Mouse (Mus musculus) embryonic fibroblast, embryonic 13.5 days (primary cell): ENCODE measurements around the gene Hnrnpc. TPM values are rescaled to one million over a fixed set of nuclear protein-coding genes. Genes with fewer than 3 reads are reported as not detected.

ENCODE experiments used
- H3K27ac ChIP-seq: 2 replicates; pipeline ENCODE4 v1.5.1; 2012; ENCODE audit warnings: low read length, control low read depth, inconsistent platforms; ENCODE audit not compliant: insufficient read depth
- H3K4me1 ChIP-seq: 2 replicates; pipeline ENCODE4 v1.6.1; 2011; ENCODE audit warnings: low read length; ENCODE audit not compliant: control insufficient read depth, insufficient read depth
- H3K4me3 ChIP-seq: 2 replicates; pipeline ENCODE4 v1.5.1; 2011; ENCODE audit warnings: mild to moderate bottlenecking, control low read depth, low read length; ENCODE audit not compliant: insufficient read depth
- CTCF ChIP-seq: IDR thresholded peaks from 2 replicates; pipeline ENCODE4 v1.5.1; 2011; ENCODE audit warnings: mild to moderate bottlenecking, control low read depth, low read length, moderate library complexity, borderline replicate concordance; ENCODE audit not compliant: insufficient read depth
- POLR2A ChIP-seq: IDR thresholded peaks from 2 replicates; pipeline ENCODE4 v1.6.1; 2011; ENCODE audit warnings: low read depth, mild to moderate bottlenecking, control low read depth, low read length, moderate library complexity
- polyA plus RNA-seq: library from polyadenylated mRNA; stranded (reverse); fragments of >200 nt; gene quantifications from 2 replicates; pipeline ENCODE4 v1.2.4, GENCODE M21; 2011; ENCODE audit warnings: low read depth; ENCODE audit not compliant: missing spikeins, insufficient read length

The Hnrnpc gene
- 402 and 479 TPM in 2 replicates for polyA plus RNA-seq

GRCm38 (mm10) chr14:52103856-52104676 is at the start of gene Hnrnpc:
Hnrnpc (minus strand) TSS chr14:52104028.
- H3K27ac ChIP-seq: peak within 1 kb of the TSS; percentile 94
- peak within 1 kb of the TSS; percentile 84 for H3K4me3 ChIP-seq
- TF ChIP-seq POLR2A: peak; percentile 96
- no peak for TF ChIP-seq CTCF
- H3K4me1 ChIP-seq: 0 out of 2 replicates have a peak, but pooled peaks cover 7% of the 10 kb centered on the region

GRCm38 (mm10) chr14:52152613-52153012 is 48.8 kb upstream of the Hnrnpc start:
- no peak overlapping the region for H3K4me3 ChIP-seq
- TF ChIP-seq POLR2A: no peak
- no peak for TF ChIP-seq CTCF
- H3K27ac ChIP-seq: no peak overlapping the region
- no peaks in the 10 kb centered on the region for H3K4me1 ChIP-seq

GRCm38 (mm10) chr14:52152179-52152578 is 48.4 kb upstream of the Hnrnpc start:
- Histone ChIP-seq H3K4me1 (no peaks in the 10 kb centered on the region), H3K4me3 (no peak overlapping the region), H3K27ac (no peak overlapping the region)
- no peak for TF ChIP-seq CTCF
- TF ChIP-seq POLR2A: no peak

- Histone ChIP-seq H3K27ac (no peak overlapping the region), H3K4me1 (no peaks in the 10 kb centered on the region), H3K4me3 (no peak overlapping the region)
- TF ChIP-seq POLR2A (no peak), CTCF (no peak)
Observed at GRCm38 (mm10) chr14:52149888-52150287, 46.1 kb upstream of the Hnrnpc start.

- H3K4me3 ChIP-seq: no peak overlapping the region
- TF ChIP-seq CTCF: no peak
- TF ChIP-seq POLR2A: no peak
- H3K27ac ChIP-seq: no peak overlapping the region
- H3K4me1 ChIP-seq: peaks cover 2% of the 10 kb centered on the region; the same call in 1 of the 2 replicates
Observed at GRCm38 (mm10) chr14:52146540-52146939, 42.7 kb upstream of the Hnrnpc start.

GRCm38 (mm10) chr14:52144165-52144564 is 40.3 kb upstream of the Hnrnpc start:
- H3K4me3 ChIP-seq: no peak overlapping the region
- H3K27ac ChIP-seq: no peak overlapping the region
- H3K4me1 ChIP-seq: peaks cover 3% of the 10 kb centered on the region; the same call in 1 of the 2 replicates
- TF ChIP-seq POLR2A (no peak), CTCF (no peak)

GRCm38 (mm10) chr14:52141445-52142127 is 37.8 kb upstream of the Hnrnpc start:
- Histone ChIP-seq H3K4me3 (no peak overlapping the region), H3K4me1 (peaks cover 3% of the 10 kb centered on the region; the same call in 1 of the 2 replicates), H3K27ac (no peak overlapping the region)
- no peak for TF ChIP-seq CTCF
- no peak for TF ChIP-seq POLR2A

GRCm38 (mm10) chr14:52140577-52141444 is 37.0 kb upstream of the Hnrnpc start:
- H3K4me1 ChIP-seq: peaks cover 3% of the 10 kb centered on the region; the same call in 1 of the 2 replicates
- no peak for TF ChIP-seq CTCF
- no peak for TF ChIP-seq POLR2A
- H3K27ac ChIP-seq: no peak overlapping the region
- H3K4me3 ChIP-seq: no peak overlapping the region

- no peak for TF ChIP-seq POLR2A
- Histone ChIP-seq H3K27ac (no peak overlapping the region), H3K4me1 (no peaks in the 10 kb centered on the region), H3K4me3 (no peak overlapping the region)
Observed at GRCm38 (mm10) chr14:52133584-52133983, 29.8 kb upstream of the Hnrnpc start.

GRCm38 (mm10) chr14:52124636-52125035 is 20.8 kb upstream of the Hnrnpc start:
- H3K4me3 ChIP-seq: no peak overlapping the region
- no peaks in the 10 kb centered on the region for H3K4me1 ChIP-seq
- no peak overlapping the region for H3K27ac ChIP-seq
- TF ChIP-seq CTCF (no peak), POLR2A (no peak)
